Mouse (Mus musculus): ENCODE results near the gene Atf6b.

DNA sequence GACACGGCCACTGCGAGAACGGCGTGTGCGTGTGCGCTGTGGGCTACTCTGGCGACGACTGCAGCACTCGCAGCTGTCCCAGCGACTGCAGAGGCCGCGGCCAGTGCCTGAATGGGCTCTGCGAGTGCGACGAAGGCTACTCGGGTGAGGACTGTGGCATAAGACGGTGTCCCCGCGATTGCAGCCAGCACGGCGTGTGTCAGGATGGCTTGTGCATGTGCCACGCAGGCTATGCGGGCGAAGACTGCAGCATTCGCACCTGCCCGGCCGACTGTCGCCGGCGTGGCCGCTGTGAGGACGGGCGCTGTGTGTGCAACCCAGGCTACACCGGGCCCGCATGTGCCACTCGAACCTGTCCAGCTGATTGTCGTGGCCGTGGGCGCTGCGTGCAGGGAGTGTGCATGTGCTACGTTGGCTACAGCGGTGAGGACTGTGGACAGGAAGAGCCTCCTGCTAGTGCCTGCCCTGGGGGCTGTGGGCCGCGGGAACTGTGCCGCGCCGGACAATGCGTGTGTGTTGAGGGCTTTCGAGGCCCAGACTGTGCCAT lies 25.4 kb downstream of the Atf6b start:
- TF ChIP-seq SMC3 (IDR thresholded peaks at IDR 0.05; ENCODE audit: low read depth, low read length): no peak
- no peak for TF ChIP-seq POLR2A (IDR thresholded peaks at IDR 0.05; ENCODE audit: low read depth, low read length)
- no peak for TF ChIP-seq CTCF (conservative IDR thresholded peaks at IDR 0.05 in 1 of 2, IDR thresholded peaks at IDR 0.05 in 1 of 2; ENCODE audit: low read depth in 2 of 2, low read length in 2 of 2)
- no peak for TF ChIP-seq ZC3H11A (IDR thresholded peaks at IDR 0.05; ENCODE audit: low read depth, low read length)
- no peak for TF ChIP-seq MAFK (IDR thresholded peaks at IDR 0.05; ENCODE audit: insufficient replicate concordance, low read length)
- TF ChIP-seq MYC (IDR thresholded peaks at IDR 0.05; ENCODE audit: low read depth, low read length): no peak
- no peak for TF ChIP-seq MEF2A (IDR thresholded peaks at IDR 0.05; ENCODE audit: borderline replicate concordance, low read depth, low read length)
- no peak for TF ChIP-seq HCFC1 (IDR thresholded peaks at IDR 0.05; ENCODE audit: low read depth, low read length)
- no peak for TF ChIP-seq EP300 (IDR thresholded peaks at IDR 0.05; ENCODE audit: low read length)
- TF ChIP-seq NELFE (IDR thresholded peaks at IDR 0.05; ENCODE audit: low read depth, low read length): no peak

Data from CH12.LX (cell line).